Mouse (Mus musculus) T-helper 1 cell (primary cell): Measurements from ENCODE around the gene Fads2.
"Not testable (repeated sequence)": the region's sequence is repeated elsewhere in the genome, so short reads cannot be mapped to it uniquely, and the experiment has no call there.

Experiments
- in situ Hi-C: fragments of 300-600 bp; cut with MboI, MseI; formaldehyde crosslinking; loops from one replicate; pipeline ENCODE4 v1.15.1; 2025; ENCODE audit warnings: high pct_unique_total_duplicates

Gene Fads2

DNA sequence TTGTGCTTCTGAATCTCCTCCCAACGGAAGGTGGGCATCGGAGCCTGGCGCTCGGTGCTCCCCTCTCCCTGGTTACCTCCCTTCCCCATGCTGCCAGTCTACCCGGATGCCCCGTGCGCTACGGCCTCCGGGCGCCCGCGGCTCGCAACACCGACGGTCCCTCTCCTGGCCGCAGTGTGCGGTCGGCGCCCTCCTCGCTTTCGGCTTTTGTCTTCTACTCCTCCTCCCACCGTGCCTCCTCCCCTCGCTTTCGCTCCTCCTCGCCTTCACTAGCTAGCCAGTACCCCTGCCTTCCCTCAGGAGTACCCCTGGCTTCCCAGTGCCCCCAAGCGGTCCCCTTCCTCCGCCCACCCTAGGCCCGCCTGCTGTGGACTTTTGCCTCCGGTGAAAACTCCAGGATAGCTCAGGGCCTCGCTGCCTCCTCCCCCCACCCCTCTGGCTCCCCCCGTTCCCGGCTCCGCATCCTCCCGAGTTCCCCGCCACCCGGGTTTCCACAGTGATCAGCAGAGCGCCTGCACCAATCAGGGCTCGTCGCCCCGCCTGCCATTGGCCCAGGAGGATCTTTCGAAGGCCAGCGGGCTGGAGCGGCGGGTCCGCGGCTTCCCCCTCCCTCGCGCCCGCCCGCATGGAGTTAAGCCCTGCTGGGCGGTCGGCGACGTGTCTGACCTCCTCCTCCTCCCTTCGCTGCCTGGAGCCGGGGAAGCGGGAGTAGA lies at the start of gene Fads2:
Fads2 (minus strand) TSS at position 406 of the 713 bp plus-strand sequence.
- in situ Hi-C loops: loop anchor here (5.0 to 10.0 kb wide), 2 partner anchors 86 to 1353 kb away; no protein-coding TSS in a partner anchor

DNA sequence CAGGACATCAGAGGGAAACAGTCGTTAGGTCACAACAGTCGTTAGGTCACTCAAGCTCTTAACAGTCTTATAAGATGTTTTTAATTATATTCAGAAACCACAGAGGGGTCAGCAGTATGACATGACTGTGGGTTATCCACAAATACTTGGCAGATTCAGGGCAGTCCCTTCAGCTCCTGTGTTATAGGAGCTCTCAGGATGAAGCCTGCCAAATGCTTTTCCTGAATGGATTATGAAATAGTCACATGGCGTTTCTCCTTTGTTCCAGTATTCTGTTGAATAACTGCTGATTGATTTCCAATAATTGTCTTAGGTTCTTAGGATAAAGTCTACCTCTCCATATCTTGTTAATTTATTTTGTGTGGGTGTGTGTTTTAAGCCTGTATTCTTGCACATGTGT lies 47.6 kb upstream of the Fads2 start:
- in situ Hi-C loops: no loop called here

DNA sequence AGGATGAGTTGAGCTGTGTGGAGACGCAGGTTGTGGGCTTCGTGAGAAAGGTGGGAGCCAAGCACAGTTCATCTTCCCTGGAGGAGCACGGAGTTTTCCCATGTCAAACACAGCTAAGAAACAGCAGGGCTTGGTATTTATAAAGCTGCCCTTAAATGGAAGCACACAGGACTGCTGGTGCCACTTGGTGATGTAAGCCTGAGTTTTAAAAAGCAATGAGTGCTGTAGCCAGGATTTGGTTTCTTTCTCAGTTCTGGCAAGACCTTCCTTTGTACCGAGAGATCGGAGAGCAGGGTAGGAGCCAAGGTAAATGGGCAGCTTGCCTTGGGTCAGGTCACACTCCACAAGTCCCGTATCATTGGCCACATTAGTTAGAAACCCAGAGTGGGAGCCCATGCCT lies 47.0 kb upstream of the Fads2 start:
- in situ Hi-C loops: no loop called here

DNA sequence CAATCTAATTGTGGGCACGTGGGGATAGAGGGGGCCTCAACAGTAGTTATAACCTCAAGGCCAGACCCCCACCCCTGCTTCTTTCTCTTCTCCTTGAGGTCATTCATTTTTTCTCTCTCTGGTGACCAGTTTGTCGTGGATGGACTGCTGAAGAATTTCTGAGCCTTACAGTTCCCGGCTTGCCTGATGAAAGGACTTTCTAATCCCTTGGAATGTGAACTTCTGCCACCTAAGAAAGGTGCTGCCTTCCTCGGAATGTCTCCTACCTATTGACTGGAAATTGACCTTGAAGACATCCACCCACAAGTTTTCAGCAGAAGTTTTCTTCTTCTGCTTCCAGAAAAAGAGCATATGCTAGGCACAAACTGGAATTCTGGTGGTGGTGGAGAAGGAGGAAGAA lies 42.9 kb upstream of the Fads2 start:
- in situ Hi-C loops: no loop called here

DNA sequence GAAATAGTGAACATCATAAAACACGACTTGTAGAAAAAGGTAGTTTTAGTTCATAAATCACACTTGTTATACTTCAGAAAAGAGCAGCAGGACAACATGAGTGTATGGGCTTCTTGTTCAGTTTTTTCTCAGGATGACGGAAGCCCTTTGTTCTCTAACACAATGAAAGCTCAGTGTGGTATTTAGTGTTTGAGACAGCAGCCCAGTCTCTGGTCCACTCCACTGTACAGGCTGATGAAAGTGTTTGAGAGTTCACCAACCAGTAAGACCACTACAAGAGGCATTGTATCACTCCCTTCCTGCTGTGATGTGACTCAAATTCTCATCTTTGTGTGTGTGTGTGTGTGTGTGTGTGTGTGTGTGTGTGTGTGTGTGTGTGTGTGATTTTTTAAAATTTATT lies 42.1 kb upstream of the Fads2 start:
- in situ Hi-C loops: no loop called here

DNA sequence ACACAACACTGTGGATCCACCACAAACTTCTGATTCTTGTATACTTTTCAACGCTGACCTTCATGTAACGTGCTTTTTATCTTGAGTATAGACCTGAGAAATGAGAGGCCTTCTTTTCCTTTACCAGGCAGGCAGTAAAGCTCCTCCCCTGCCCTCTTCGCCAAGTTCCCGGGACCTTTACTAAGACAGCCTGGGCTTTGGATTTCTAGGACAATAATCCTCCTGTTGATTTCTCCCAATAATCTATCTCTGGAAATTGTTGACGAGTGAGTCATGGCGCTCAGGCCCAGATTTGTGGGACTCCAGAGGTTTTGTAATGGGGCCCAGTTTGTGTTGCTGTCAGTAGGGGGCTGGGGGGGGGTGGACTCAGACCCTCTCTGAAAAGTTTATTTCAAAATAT lies 38.2 kb upstream of the Fads2 start:
- in situ Hi-C loops: no loop called here

DNA sequence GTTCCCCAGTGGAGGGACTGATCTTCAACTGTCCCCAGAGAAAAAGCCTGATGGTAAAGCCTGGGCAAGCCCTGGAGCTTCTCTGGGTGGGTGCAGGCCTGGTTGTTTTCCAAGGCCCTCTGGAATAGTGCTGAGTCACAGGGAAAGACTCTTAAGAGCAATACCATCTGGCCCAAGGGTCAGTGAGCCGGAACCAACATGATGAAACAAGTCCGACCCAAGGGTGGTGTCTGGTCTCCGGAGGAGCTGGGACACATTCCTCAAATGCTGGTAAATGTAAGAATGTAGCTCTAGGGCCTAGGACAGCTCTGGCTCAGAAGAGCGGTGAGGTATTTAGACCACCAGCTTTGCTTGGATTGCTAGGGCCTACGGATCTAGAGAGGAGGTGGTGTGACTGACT lies 35.9 kb upstream of the Fads2 start:
- in situ Hi-C loops: no loop called here

DNA sequence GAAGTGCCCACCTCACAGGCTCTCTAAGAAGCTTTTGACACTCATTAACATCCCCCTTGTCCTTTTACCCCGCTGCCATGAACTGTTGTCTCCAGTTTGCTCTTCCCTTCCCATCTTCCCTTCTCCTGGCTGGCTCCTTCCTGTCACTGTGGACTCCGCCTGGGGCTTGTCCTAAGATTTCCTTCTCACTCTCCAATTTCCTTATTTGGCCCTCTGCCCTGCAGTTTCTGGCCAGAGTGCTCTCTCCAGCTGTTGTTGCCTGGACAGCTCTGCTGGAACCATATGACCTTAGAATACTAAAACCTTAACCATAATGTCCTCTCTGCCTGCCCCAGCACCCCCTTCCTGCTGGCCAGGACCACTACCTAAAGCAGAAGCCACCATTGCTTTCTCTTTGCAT lies 33.1 kb upstream of the Fads2 start:
- in situ Hi-C loops: no loop called here

DNA sequence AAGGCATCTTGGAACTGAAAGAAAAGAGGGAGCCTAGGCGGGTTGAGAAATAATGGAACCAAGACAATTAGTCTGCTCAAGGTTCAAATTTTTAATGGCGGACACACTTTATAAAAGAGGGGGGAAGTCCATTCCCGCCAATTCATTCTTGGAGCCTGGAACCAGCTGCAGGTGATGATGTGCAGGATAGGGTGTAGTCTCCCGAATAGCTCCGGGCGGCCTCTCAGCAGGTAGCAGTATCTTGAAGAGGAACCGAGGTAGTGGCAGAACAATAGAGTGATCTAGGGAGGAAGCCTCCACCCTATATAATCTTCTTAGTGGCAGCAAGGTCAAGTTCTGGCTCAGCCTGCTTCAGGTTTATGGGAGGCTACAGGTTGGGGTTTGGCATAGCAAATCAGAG lies 28.0 kb upstream of the Fads2 start:
- in situ Hi-C loops: not testable (repeated sequence)

DNA sequence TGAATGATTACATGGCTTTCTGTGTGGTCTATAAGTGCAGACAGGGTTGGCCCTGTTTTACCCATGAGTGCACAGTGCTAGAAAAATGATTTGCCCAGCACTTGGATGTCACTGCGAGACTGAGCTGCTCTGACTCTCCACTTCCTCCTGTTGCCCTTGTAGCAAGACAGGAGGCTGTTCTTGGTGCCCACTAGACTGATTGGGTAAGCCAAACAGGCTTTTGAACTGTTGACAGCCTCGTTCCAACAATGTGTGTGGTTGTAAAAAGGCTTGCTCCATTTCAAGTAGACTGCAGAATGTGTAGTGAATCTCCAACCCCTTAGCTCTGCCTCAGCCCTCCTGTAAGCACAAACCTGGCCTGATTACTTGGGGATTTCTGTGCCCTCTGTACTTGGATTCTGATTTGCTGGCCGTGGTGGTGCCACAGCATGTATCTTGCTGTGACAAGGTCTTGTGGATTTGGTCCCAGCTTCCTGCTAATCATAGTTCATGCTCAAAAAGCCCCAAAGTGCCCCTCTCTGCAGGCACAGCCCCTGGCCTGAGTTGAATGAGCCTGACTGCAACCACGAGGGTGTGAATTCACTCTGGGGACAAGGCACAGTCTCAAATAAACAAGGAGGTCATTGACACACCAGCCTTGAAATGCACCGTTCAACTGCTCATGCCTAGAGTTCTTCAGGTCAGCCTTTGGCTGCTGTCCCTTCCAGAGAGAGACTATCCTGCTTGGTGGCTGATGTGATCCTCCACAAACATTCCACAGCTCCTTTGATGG lies 25.1 kb upstream of the Fads2 start:
- in situ Hi-C loops: no loop called here

DNA sequence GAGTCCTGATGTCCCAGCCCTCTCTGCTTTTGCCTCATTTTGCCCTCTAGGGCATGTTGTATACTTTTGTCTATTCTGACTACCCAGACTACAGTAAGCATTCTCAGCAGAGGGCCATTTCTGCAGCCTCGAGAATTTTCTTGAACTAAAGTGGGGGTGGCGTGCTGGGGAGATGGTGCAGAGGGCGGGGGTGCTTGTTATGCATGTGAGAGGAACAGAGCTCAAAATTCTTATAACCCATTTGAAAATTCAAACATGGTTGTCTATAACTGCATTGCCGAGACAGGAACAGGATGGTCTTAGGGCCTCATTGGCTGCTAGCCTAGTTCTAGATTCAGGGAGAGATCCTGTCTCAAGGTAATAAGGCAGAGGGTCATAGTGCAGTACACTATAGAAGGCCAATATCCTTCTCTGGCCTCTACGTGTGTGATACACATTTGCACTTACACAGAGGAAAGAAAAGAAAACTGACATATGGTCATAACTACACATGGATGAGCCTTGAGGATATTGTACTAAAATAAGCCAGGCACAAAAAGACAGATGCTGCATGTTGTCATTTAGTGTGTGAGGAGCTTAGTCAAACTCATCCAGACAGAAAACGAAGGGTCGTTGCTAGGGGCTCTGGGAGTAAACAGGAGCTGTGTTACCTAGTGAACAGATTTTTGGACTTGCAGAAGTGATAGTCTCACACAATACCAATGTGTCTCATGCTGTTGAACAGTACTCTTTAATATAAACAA lies 22.5 kb upstream of the Fads2 start:
- in situ Hi-C loops: no loop called here

DNA sequence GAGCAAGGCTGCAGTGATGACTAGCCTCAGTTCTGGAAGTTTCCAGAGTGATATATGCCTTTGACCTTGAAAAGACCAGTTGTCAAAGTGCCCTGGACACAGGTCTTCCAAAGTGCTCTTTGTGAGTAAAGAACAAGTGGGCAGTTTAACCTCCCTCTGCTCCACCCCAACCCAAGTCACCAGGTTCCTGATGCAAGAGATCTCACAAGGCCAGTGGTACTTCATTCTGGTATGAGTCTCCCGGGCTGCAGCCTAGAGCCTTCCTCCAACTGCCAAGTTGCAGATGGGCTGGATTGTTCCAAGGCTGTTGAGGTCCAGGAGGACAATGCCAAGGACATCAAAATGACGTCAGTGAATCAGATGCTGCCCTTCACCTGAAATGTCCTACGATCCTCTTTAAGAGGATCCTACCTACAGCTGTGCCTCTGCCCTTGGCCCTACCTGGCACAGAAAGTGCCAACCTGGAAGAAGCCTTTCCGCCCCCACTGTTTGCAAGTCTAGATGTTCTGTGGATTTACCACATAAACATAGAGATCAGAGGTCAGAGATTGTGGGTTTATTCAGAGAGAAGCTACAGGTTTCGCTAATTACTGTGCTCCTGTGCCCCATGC lies 20.6 kb upstream of the Fads2 start:
- in situ Hi-C loops: no loop called here

DNA sequence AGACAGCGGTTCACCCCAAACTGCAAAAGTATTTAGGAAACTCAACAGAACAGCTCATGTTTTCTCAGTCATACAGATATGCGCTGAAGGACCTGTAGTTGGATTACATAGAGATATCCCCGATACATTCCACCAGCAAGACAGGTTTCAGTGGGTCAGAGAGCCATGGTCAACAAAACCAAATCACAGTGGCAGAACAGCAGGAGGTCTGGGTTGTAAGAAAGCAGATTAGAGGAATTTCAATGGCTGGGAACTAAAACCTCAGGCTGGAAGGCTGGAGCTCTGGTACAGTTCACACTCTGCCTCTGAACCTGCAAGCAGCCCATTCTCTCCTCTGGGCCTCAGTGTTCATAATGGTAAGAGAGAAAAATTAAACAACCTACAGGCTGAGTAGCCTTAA lies 15.1 kb upstream of the Fads2 start:
- in situ Hi-C loops: no loop called here

DNA sequence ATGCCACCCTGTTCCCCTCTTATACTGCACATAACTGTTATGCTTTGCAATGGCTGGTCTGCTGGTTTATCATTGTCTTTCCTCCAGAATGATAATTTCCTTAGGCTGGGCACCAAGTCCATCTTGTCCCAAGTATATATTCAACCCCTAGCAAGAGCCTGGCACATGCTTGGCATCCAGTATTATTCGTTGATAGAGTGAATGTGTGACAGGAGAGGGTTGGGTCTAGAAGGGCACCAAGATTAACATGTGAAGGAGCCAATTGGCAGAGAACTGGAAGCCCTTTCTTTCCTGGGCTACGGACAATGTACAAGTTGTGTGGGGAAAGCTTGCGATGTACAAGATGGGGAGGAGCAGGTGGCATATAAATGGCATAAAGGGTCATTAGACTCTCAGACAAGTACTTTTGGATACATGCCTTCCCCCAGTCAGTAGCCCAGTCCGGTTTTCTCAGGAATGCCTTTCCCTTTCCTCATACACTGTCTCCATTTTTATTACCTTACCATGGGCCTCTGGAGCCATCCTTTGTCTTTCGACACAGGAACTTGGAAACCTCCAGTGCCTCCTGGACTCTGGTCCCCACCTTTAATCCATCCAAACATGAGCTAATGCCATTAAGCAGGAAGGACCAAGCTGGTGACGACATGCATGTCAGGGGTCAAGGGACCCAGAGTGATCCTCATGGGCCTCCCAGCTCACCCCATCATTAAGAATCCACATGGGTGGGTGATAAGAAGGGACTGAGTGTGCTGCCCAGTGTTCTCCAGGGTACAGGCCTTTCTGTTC lies 14.0 kb upstream of the Fads2 start:
- in situ Hi-C loops: no loop called here

DNA sequence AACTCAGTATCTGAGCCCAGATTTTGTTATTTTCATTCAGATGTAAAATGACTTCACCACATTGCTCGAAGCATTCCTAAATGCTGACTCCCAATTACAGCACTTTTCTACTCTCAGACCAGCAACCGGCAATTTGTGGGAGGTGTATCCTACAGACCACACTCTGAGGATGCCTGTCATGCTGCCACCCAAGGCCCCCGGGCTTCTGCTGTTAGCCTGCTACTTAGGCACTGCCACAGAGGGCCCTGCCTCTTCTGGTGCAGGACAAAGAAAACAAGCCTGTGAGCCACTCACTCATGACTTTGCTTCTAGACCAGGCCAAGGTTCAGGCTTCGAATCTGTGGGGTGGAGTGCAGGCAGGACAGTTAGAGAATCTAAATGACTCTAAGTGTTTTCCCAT lies 11.4 kb upstream of the Fads2 start:
- in situ Hi-C loops: no loop called here

DNA sequence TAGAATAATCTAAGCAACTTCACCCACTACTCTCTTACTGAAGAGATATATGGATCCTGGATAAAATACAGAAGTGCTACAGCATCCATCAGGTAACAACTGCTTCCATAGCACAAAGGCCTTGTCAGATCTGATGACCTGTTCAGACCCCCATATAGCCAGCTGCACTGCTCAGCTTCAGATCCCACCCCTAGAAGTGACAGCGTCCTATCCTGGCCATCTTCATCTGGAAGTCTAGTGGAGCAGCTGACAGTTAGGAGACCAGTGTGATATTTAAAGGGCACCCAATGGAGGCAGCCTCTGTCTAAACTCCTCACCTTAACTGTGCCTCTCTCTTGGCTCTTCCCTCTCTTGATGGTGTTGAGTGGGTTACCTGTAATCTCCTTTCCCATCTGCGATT lies 7.1 kb upstream of the Fads2 start:
- in situ Hi-C loops: loop anchor here (10.0 kb wide), 1 partner anchor 1346 kb away; no protein-coding TSS in a partner anchor

DNA sequence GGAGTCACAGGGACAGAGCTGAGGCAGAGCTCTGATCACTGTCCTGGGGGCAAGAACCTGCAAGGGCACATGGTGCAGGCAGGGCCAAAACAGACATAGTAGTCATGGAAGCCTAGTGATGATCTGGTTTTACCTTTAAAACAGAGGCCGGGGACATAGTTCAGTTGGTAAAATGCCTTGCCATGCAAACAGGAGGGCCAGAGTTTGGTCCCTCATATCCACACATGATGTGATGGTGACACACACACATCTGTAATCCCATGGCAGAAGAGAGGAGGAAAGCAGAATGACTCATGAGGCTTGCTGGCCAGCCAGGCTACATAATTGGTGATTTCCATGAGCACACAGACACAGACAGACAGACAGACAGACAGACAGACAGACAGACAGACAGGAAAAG lies 6.6 kb upstream of the Fads2 start:
- in situ Hi-C loops: loop anchor here (10.0 kb wide), 1 partner anchor 1347 kb away; no protein-coding TSS in a partner anchor

DNA sequence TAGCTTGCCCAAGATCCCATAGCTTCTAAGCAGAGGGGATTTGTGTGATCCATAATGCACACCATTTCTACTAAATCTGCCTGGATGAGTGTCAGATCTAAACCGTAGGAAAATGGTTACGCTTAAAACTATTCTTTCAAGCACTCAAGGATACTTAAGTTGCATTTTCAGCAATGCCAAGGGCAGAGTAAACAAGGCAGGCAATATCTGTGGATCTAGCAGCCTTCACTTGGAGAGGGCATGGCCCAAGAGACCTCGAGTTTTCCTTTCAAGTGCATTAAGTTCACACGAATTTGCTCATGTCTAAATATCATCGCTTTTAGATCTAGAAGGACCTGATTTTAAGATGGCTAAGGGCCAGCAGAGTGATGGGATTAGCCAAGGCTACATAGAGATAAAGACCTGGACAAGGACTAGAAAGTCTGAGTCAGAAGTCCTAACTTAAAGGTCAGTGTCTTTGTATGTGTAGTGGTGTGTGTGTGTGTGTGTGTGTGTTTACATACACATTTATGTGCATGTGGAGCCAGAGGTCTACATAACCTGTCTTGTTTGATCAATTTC lies 5.6 kb upstream of the Fads2 start:
- in situ Hi-C loops: loop anchor here (10.0 kb wide), 1 partner anchor 1348 kb away; no protein-coding TSS in a partner anchor

DNA sequence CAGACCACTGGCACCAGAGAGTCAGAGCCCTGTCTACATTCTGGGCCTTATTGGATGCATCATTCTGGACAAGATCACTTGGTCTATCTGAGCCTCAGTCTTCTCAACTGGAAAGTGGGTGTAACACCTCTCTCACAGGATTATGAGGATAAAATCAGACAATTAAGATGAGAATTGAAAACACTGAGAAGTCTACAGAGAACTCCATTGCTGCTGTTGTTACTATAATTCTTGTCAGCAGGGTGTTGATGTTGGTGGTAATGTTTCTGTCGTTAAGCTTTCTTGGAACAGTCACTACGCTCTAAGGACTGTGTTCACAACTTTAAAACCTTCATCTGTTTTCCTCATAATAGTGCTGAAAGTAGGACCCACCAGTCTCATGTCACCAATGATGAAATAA lies 5.1 kb upstream of the Fads2 start:
- in situ Hi-C loops: loop anchor here (10.0 kb wide), 1 partner anchor 1348 kb away; no protein-coding TSS in a partner anchor

DNA sequence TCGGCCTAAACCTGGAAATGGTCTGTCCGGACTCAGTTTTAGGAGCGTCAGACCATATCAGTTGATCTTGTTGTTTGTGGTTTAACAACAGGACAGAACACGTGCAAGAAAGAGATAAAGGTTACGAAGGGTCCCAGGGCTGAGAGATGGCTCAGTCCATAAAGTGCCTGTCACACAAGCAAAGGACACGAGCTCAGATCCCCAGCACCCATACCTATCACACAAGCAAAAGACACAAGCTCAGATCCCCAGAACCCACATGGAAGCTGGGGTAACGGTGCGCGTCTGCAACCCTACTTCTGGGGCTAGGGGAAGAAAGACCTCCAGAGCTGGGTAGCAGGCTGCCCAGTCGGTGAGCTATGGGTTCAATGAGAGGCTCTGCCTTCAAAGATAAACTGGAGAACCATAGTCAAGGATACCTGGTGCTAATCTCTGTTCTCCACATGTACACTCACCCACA lies 3.5 kb upstream of the Fads2 start:
- in situ Hi-C loops: loop anchor here (10.0 kb wide), 1 partner anchor 1350 kb away; no protein-coding TSS in a partner anchor
